Mouse (Mus musculus) intestine, embryonic 16.5 days (tissue): Measurements from ENCODE around the gene Sox8. TPM values are rescaled to one million over a fixed set of nuclear protein-coding genes. Genes with fewer than 3 reads are reported as not detected.

Experiments used
- ATAC-seq: fragments of 200-750 bp; cut with Nextera tagmentation; 2 replicates; pipeline ENCODE4 v1.8.0; 2017; ENCODE audit warnings: moderate TSS enrichment, moderate library complexity
- H3K27ac ChIP-seq: fragments of 300-500 bp; sonication (generic); 2 replicates; pipeline ENCODE4 v1.5.1; 2014; ENCODE audit warnings: mild to moderate bottlenecking, low read length
- H3K27me3 ChIP-seq: fragments of 300-500 bp; sonication (generic); replicated peaks from 2 replicates; pipeline ENCODE4 v1.6.1; 2014; ENCODE audit warnings: low read length, control low read depth, mixed read lengths; ENCODE audit not compliant: control insufficient read depth, insufficient read depth
- H3K36me3 ChIP-seq: fragments of 300-500 bp; sonication (generic); 2 replicates; pipeline ENCODE4 v1.6.1; 2014; ENCODE audit warnings: low read length, control low read depth; ENCODE audit not compliant: control insufficient read depth, insufficient read depth
- H3K4me1 ChIP-seq: fragments of 300-500 bp; sonication (generic); 2 replicates; pipeline ENCODE4 v1.6.1; 2014; ENCODE audit warnings: low read length, control low read depth, mixed read lengths; ENCODE audit not compliant: control insufficient read depth, insufficient read depth
- H3K4me2 ChIP-seq: fragments of 300-500 bp; sonication (generic); 2 replicates; pipeline ENCODE4 v1.6.1; 2014; ENCODE audit warnings: low read depth, low read length, control low read depth
- H3K4me3 ChIP-seq: fragments of 300-500 bp; sonication (generic); 2 replicates; pipeline ENCODE4 v1.5.1; 2014; ENCODE audit warnings: mild to moderate bottlenecking, low read length
- H3K9ac ChIP-seq: fragments of 300-500 bp; sonication (generic); 2 replicates; pipeline ENCODE4 v1.6.1; 2014; ENCODE audit warnings: low read depth, low read length
- H3K9me3 ChIP-seq: fragments of 300-500 bp; sonication (generic); 2 replicates; pipeline ENCODE4 v1.6.1; 2016; ENCODE audit warnings: low read length, control low read depth; ENCODE audit not compliant: control insufficient read depth
- WGBS: fragments of 180-500 bp; shearing (Covaris S2); extraction: QIAGEN DNeasy Blood & Tissue Kit; methylation state at CpG from one replicate; pipeline ENCODE4 v1.1.7; 2014; 5-methylcytosine and 5-hydroxymethylcytosine counted together
- polyA plus RNA-seq: library from polyadenylated mRNA; unstranded; fragments of >200 nt; fragmentation: Nextera tagmentation; extraction: Ambion mirVana; gene quantifications from 2 replicates; pipeline ENCODE4 v1.2.1, GENCODE M21; 2015

Gene Sox8
- polyA plus RNA-seq, 1 experiment from 2014 or later = 3.6 TPM

DNA sequence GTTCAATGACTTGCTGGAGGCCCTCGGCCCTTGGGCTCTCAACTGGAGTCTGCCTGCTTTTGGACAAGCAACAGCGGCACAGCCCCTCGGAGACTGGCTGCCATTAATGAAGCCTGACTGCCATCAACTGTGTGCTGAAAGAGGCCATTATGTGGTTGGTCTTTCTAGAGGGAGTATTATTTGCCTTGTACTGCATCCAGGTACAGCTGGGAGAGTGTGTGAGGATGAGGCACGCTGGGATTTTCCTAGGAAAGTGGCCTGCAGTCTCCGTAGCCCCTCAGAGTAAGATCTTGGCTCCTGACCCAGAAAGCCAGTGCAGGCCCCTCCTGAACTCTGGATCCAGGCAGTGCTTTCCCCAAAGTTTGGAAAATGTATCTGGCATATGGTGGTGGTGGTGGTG, 20.5 kb downstream of the Sox8 start:
- no peak for ATAC-seq
- H3K4me3 ChIP-seq = no peak overlapping the region
- H3K9me3 ChIP-seq = no peaks in the 10 kb centered on the region
- no peak overlapping the region for H3K4me2 ChIP-seq
- no peaks in the 10 kb centered on the region for H3K36me3 ChIP-seq
- no peak overlapping the region for H3K9ac ChIP-seq
- 87% methylated on average over 5 of the region's 5 CpGs for WGBS
- no peak overlapping the region for H3K27ac ChIP-seq
- no peaks in the 10 kb centered on the region for H3K27me3 ChIP-seq
- no peaks in the 10 kb centered on the region for H3K4me1 ChIP-seq

DNA sequence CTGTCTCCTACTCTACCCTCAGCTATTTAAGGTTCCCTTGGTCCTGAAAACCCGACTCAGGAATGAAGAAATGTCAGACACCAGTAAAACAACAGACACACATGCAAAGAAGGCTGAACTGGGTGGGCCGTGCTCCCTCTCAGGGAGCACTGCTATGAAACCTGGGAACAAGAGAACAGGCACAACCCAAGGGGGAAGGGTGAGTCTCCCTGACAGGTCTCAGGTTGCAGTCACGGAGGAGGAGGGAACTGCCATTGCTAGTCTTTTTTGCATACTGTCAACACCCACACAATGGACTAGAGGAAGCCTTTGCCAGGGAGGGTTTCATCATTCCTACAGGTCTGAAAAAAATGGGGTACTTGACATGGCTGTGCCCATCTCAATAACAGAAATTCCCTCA, 23.5 kb downstream of the Sox8 start:
- H3K4me1 ChIP-seq = no peaks in the 10 kb centered on the region
- no peaks in the 10 kb centered on the region for H3K27me3 ChIP-seq
- H3K36me3 ChIP-seq = no peaks in the 10 kb centered on the region
- 34% methylated on average over 3 of the region's 3 CpGs for WGBS
- no peak overlapping the region for H3K9ac ChIP-seq
- no peak for ATAC-seq
- H3K4me3 ChIP-seq = no peak overlapping the region
- H3K27ac ChIP-seq = no peak overlapping the region
- H3K4me2 ChIP-seq = no peak overlapping the region
- no peaks in the 10 kb centered on the region for H3K9me3 ChIP-seq

DNA sequence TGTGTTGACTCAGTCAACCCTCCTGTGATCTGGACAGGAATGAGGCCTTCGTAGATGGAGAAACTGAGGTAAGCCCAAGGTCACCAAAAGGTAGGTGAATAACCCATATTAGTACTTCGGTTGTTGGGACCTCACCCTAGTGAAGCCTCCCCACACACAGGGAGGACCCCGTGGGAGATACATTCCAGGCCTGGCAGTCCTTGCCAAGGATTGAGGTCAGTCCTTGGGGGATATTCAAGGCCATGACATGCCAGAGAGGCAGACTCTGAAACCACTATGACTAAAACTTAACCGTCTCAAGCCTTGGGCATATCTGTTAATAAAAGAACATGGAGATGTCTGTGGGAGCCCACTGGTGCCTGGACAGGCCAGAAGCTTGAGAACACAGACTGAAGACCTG, 28.7 kb downstream of the Sox8 start:
- H3K4me3 ChIP-seq = no peak overlapping the region
- H3K9me3 ChIP-seq = no peaks in the 10 kb centered on the region
- no peak for ATAC-seq
- no peaks in the 10 kb centered on the region for H3K4me1 ChIP-seq
- no peaks in the 10 kb centered on the region for H3K36me3 ChIP-seq
- no peak overlapping the region for H3K9ac ChIP-seq
- H3K27ac ChIP-seq = no peak overlapping the region
- H3K27me3 ChIP-seq = no peaks in the 10 kb centered on the region
- 83% methylated on average over 4 of the region's 4 CpGs for WGBS
- H3K4me2 ChIP-seq = no peak overlapping the region

DNA sequence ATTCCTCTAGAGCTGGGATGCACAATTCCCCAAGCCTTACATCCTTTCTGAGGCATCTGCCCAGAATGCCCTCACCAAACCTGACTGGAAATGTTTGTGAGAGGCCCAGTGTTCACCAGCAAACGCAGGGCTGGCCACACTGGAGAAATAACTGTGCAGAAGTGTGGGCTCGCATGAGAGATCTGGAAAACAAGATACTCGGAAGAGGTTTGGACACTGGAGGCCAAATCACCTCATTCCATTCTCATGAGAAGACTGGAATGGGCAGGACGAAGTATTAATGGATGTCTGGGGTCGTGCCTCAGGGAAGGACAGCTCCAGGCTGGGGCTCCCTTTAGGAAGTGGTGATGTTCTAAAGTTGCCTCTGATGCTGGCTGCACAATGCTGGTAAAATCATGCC, 29.8 kb downstream of the Sox8 start:
- WGBS = 69% methylated on average over 5 of the region's 5 CpGs
- H3K9ac ChIP-seq = no peak overlapping the region
- no peaks in the 10 kb centered on the region for H3K9me3 ChIP-seq
- no peaks in the 10 kb centered on the region for H3K36me3 ChIP-seq
- H3K4me1 ChIP-seq = no peaks in the 10 kb centered on the region
- no peaks in the 10 kb centered on the region for H3K27me3 ChIP-seq
- H3K27ac ChIP-seq = no peak overlapping the region
- H3K4me3 ChIP-seq = no peak overlapping the region
- no peak overlapping the region for H3K4me2 ChIP-seq
- ATAC-seq = no peak

DNA sequence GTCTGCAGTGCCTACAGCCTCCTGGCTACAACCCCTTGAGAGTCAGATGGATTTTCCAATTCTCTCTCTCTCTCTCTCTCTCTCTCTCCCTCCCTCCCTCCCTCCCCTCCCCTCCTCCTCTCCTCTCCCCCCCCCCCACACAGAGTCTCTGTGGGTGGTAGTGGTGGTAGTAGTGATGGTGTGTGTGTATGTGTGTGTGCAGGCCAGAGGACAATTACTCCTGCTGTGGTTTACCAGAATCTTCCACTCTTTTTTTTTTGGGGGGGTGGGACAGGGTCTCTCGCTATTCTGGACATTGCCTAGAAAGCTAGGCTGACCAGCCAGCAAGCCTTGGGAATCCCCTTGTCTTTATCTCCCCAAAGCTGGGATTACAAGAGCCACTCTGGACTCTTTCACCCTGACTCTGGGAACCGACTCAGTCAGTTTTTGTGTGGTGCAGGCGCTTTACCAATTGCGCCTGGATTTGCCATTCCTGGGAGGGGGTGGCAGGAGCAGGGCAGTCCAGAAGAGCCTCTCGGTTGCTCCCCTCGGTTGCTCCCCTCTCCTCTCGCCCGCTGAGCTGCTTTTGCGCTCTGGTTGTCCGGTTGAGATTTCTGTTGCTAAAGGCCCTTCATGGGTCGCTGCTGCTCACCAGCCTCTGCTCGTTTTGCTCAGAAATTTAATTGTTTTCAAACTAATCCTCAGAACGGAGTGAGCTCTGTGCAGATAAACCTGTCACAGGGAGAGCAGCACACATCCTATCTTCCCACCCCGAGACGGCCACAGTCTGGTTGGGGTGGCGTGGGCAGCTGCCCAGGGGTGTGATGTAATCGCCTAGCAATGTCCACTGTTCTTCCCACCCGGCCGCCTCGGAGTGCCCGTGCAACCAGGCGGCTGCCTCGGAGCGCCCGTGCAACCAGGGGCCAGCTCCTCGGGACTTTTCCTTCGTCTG, 31.3 kb downstream of the Sox8 start:
- no peaks in the 10 kb centered on the region for H3K9me3 ChIP-seq
- H3K36me3 ChIP-seq = no peaks in the 10 kb centered on the region
- ATAC-seq = peak; percentile 28; the same call in 1 of the 2 replicates
- 33% methylated on average over 27 of the region's 27 CpGs for WGBS
- H3K27me3 ChIP-seq = no peaks in the 10 kb centered on the region
- H3K4me3 ChIP-seq = no peak overlapping the region
- 0 out of 2 replicates have a peak overlapping the region, but pooled peaks have one; percentile 5 for H3K4me2 ChIP-seq
- no peaks in the 10 kb centered on the region for H3K4me1 ChIP-seq
- H3K27ac ChIP-seq = no peak overlapping the region
- 0 out of 2 replicates have a peak overlapping the region, but pooled peaks have one; percentile 6 for H3K9ac ChIP-seq

DNA sequence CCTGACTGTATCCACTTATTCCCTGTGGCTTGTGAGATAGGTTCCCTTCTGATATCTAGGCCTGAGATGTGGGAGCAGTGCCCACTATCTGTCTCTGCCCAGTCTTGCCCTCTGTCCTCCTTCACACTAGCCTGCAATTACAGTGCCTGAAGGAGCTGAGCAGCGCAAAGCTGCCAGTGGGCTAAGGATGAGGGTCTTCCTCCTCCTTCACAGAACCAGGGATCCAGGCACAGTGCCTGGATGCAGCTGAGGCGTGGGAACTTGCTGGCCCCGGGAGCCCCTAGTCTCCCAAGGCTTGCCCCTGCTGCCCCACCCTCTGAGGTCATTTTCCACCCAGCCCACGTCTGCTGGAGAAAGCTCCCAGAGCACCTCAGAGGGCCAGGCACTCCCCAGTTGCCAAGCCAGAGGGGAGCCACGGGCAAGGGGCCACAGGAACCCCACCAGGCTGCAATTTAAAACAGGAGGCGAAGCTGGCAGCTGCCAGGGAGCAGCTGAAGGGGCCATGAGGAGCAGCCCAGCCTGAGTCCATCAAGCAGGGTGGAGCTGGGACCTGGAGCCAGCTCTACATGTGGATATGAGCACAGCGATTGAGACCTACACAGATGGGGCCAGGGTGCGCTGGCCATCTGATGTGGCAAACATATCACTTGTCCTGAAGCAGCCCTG, 40.0 kb downstream of the Sox8 start:
- 67% methylated on average over 8 of the region's 8 CpGs for WGBS
- no peaks in the 10 kb centered on the region for H3K9me3 ChIP-seq
- no peak overlapping the region; the same call in 1 of the 2 replicates for H3K9ac ChIP-seq
- no peaks in the 10 kb centered on the region for H3K36me3 ChIP-seq
- no peak overlapping the region for H3K27ac ChIP-seq
- ATAC-seq = no peak
- no peaks in the 10 kb centered on the region for H3K27me3 ChIP-seq
- no peak overlapping the region for H3K4me2 ChIP-seq
- no peaks in the 10 kb centered on the region for H3K4me1 ChIP-seq
- H3K4me3 ChIP-seq = no peak overlapping the region

DNA sequence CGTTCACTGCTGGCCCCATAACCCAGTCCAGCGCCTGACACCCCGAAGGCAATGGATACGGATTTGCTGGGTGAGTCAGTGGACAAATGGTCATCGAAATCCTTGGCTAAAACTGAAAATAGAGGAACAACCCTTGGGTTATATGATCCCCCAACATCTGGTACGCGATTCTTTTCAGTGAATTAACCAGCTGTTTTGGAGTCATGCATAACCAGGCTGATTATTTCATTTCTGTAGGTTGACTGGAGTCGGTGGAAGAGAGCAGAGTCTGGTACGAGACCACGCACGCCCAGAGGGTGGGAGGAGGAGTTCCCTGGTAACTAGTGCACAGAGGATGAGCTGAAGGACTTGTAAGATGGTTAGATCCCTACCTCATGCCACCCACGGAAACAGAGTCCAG, 48.4 kb downstream of the Sox8 start:
- Histone ChIP-seq H3K27ac (no peak overlapping the region), H3K9ac (no peak overlapping the region), H3K4me1 (no peaks in the 10 kb centered on the region), H3K36me3 (no peaks in the 10 kb centered on the region), H3K27me3 (no peaks in the 10 kb centered on the region), H3K4me3 (no peak overlapping the region), H3K9me3 (no peaks in the 10 kb centered on the region), H3K4me2 (no peak overlapping the region)
- ATAC-seq = no peak
- 85% methylated on average over 12 of the region's 12 CpGs for WGBS

DNA sequence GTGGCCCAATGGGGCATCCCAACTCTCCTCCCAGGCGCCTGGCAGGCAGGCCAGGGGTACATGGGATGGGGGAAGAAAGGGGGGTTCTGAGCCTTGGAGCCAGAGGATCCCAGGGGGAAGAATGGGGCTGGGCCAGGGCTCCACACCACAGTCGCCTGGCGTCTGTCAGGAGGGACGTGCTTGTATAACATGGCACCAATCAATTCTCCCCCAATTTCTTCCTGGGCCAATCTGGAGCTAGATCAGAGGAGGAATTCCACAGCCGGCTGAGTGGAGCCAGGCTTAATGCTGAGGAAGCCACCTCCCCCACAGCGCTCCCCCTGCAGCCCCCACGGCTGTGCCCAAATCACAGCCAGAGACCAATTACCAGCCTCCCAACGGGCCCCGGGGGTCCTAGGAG, 50.0 kb downstream of the Sox8 start:
- Histone ChIP-seq H3K9ac (no peak overlapping the region), H3K4me2 (no peak overlapping the region), H3K27me3 (no peaks in the 10 kb centered on the region; the same call in 1 of the 2 replicates), H3K4me1 (no peaks in the 10 kb centered on the region), H3K36me3 (no peaks in the 10 kb centered on the region), H3K4me3 (no peak overlapping the region), H3K27ac (no peak overlapping the region), H3K9me3 (no peaks in the 10 kb centered on the region)
- no peak for ATAC-seq
- WGBS = 46% methylated on average over 9 of the region's 9 CpGs

DNA sequence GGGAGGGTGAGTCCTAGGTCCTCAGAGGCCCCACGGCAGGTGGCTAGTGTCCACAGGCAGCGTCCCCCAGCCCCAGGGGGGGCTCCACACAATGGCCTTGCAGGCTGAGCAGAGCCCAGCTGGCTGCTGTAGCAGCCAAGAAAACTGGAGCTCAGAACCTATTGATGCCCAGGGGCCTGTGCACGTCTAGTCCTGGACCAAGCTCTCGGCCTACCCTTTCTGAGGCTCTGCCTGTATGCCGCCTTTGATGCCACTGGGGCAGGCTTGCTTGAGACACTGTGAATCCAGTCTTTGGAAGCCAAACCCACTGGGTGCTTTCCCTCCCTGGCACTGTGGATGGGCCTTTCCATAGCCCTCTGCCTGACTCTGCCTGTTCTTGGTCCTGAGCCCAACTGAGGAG, 51.0 kb downstream of the Sox8 start:
- no peak overlapping the region for H3K4me2 ChIP-seq
- no peaks in the 10 kb centered on the region; the same call in 1 of the 2 replicates for H3K27me3 ChIP-seq
- no peaks in the 10 kb centered on the region for H3K9me3 ChIP-seq
- no peak overlapping the region for H3K27ac ChIP-seq
- 83% methylated on average over 5 of the region's 5 CpGs for WGBS
- no peaks in the 10 kb centered on the region for H3K36me3 ChIP-seq
- no peak overlapping the region for H3K4me3 ChIP-seq
- H3K4me1 ChIP-seq = no peaks in the 10 kb centered on the region
- H3K9ac ChIP-seq = no peak overlapping the region
- no peak for ATAC-seq
